Mouse (Mus musculus): ENCODE data around the gene Depp1. TPM values are rescaled to one million over a fixed set of nuclear protein-coding genes. Genes with fewer than 3 reads are reported as not detected.

Gene Depp1
- polyA plus RNA-seq, 1 experiment: 12.0 TPM

DNA sequence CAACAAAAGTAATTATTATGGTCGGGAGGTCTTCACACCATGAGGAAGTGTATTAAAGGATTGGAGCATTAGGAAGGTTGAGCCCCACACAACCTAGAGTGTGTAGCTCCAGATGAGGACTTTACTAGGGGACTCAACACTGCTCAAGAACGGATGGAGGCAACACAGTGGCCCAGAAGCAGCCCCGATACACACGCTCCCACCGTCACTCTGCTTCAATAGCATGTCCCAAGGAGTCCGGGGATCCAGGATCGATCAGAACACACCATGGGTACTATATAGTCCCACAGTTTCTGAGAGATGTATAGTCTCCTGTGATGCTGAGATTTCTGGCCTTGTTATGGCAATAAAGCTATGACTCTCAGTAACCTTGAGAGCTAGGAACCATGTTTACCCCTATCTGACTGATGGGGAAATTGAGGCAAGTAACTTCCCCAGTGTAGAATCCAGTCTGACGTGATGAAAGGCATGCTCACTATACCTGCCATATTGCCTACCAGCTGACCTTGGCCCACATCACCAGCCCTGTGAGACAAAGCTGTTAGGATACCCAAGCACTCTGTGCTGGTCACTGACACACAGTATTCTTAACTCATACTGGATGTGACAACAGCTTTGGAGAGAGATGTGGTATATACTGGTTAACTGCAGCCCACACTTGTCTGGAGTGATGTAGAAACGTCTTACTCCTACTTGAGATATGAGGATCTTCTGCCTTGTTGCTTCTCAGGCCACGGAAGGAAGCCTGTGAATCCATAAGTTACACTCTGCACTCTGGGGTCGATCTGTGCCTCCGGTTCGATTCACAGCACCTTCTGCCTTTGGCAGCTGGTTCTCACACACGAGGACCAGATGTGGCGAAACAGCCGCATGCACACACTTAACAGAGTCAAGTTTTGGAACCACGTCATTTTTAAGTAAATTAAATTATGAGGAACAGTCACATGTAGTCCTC is 16.4 kb upstream of the Depp1 start:
- Histone ChIP-seq H3ac (ENCODE audit: control insufficient read depth, insufficient read length) (no peak overlapping the region), H3K79me2 (ENCODE audit: control insufficient read depth, insufficient read depth) (no peaks in the 10 kb centered on the region), H3K36me3 (ENCODE audit: control insufficient read depth, insufficient read depth) (no peaks in the 10 kb centered on the region), H3K4me2 (ENCODE audit: low read depth) (no peak overlapping the region), H3K27me3 (ENCODE audit: control insufficient read depth, insufficient read depth, insufficient read length) (no peaks in the 10 kb centered on the region), H3K4me3 (no peak overlapping the region)
- TF ChIP-seq SRF (IDR thresholded peaks at IDR 0.05; ENCODE audit: control insufficient read depth, insufficient read length, low read depth): no peak
- no peak for TF ChIP-seq MYOG (IDR thresholded peaks at IDR 0.05; ENCODE audit: control insufficient read depth in 1 of 3, insufficient read depth in 1 of 3, insufficient read length in 2 of 3, low read depth in 2 of 3)
- TF ChIP-seq CEBPB (IDR thresholded peaks at IDR 0.05; ENCODE audit: insufficient read depth, poor library complexity, severe bottlenecking): no peak
- TF ChIP-seq USF1 (IDR thresholded peaks at IDR 0.05; ENCODE audit: low read depth): no peak
- TF ChIP-seq TCF3 (IDR thresholded peaks at IDR 0.05; ENCODE audit: insufficient read length, low read depth): no peak
- TF ChIP-seq MYOD1 (IDR thresholded peaks at IDR 0.05; ENCODE audit: control insufficient read depth in 1 of 3, insufficient read length in 2 of 3, low read depth in 2 of 3): no peak
- no peak for TF ChIP-seq TCF12 (IDR thresholded peaks at IDR 0.05; ENCODE audit: insufficient read depth, poor library complexity, severe bottlenecking)
- TF ChIP-seq MAX (IDR thresholded peaks at IDR 0.05; ENCODE audit: low read depth): no peak
- no peak for TF ChIP-seq POLR2A (IDR thresholded peaks at IDR 0.05; ENCODE audit: insufficient read length, low read depth)
- no peak for TF ChIP-seq POLR2AphosphoS2 (IDR thresholded peaks at IDR 0.05; ENCODE audit: insufficient read length, low read depth)
- TF ChIP-seq REST (IDR thresholded peaks at IDR 0.05; ENCODE audit: insufficient read depth, insufficient read length): no peak
- no peak for TF ChIP-seq E2F4 (IDR thresholded peaks at IDR 0.05; ENCODE audit: insufficient read depth)

DNA sequence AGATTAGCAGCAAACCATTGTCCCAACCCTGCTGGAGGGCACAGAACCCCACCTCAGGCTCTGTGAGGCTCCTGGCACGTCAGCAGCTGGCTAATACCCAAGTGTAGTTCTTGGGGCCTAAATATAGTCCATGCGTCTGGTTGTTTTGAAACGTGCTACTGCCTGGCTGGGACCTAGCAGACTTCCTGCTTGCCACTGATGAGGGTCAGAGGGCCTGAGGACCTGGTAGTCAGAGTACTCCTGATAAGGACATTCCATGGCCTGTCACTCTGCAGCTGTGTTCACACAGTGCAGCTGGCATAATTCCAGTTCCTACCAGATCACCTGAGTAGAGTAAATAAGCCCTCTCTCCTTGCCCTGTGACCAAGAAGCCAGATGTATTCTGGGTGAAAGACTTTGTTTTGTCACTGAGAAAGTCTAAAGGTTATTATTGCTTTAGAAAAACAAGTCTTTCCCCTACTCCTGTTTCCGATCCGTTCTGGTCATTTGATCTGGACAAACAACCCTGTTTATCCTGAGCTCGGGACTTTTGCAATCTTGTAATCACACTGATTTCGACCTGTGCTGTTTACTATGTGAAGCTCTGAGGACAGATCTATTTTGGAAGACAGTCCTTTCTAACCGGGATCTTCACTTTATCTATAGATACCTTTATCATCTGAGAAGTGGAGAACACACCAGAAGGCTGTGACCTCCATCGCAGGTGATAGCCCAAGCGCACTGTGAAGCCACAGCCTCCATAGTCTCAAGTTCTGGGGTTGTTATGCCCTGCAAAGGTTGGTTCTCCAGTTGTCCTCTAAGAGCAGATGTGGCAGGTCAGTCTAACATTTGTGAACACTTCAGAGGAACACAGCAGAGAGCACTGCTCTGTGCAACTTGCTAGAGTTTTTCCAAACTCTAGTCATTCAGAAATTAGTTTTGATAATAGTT is 14.9 kb upstream of the Depp1 start:
- H3K4me2 ChIP-seq (ENCODE audit: low read depth): peak overlapping the region; percentile 39
- TF ChIP-seq POLR2AphosphoS2 (IDR thresholded peaks at IDR 0.05; ENCODE audit: insufficient read length, low read depth): no peak
- TF ChIP-seq CEBPB (IDR thresholded peaks at IDR 0.05; ENCODE audit: insufficient read depth, poor library complexity, severe bottlenecking): no peak
- no peak for TF ChIP-seq MYOG (IDR thresholded peaks at IDR 0.05; ENCODE audit: control insufficient read depth in 1 of 3, insufficient read depth in 1 of 3, insufficient read length in 2 of 3, low read depth in 2 of 3)
- no peak for TF ChIP-seq TCF12 (IDR thresholded peaks at IDR 0.05; ENCODE audit: insufficient read depth, poor library complexity, severe bottlenecking)
- TF ChIP-seq SRF (IDR thresholded peaks at IDR 0.05; ENCODE audit: control insufficient read depth, insufficient read length, low read depth): no peak
- TF ChIP-seq POLR2A (IDR thresholded peaks at IDR 0.05; ENCODE audit: insufficient read length, low read depth): no peak
- no peak for TF ChIP-seq USF1 (IDR thresholded peaks at IDR 0.05; ENCODE audit: low read depth)
- TF ChIP-seq E2F4 (IDR thresholded peaks at IDR 0.05; ENCODE audit: insufficient read depth): no peak
- no peak for TF ChIP-seq MAX (IDR thresholded peaks at IDR 0.05; ENCODE audit: low read depth)
- no peak overlapping the region for H3K4me3 ChIP-seq

DNA sequence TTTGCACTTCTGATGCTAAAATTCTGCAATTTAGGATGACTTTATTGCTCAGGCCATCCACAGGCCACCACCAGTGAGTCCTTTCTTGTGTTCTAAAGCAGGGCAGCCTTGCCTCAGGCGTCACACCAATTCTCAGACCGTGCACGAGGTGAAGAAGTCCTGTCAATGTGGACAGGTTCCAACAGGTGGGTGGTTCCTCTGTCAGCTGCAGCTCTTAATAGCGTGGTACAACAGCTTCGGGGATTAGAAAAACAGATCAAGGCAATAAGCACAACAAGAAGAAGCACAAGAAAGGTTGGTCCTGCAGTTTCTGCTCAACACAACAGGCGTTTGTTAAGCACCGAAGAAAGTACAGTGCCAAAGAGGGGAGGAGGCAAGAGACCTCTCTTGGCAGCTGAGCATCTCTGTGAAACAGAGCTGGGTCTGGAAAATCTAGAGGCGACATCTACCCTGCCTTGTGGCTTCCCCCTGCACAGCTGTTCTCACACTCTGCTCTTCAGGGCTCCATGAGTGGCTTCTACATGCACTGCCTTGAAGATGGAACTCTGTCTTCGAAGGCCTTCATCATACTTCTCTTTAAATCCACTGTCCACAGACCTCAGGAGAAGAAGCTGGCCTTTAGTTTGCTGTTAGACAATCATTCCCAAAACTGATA is 13.7 kb upstream of the Depp1 start:
- TF ChIP-seq TCF3 (IDR thresholded peaks at IDR 0.05; ENCODE audit: insufficient read length, low read depth): no peak
- peak in 1 of 3 experiments; percentile 63 for TF ChIP-seq MYOG (IDR thresholded peaks at IDR 0.05; ENCODE audit: control insufficient read depth in 1 of 3, insufficient read depth in 1 of 3, insufficient read length in 2 of 3, low read depth in 2 of 3)
- peak in 1 of 3 experiments; percentile 55 for TF ChIP-seq MYOD1 (IDR thresholded peaks at IDR 0.05; ENCODE audit: control insufficient read depth in 1 of 3, insufficient read length in 2 of 3, low read depth in 2 of 3)
- Histone ChIP-seq H3K4me3 (no peak overlapping the region), H3ac (ENCODE audit: control insufficient read depth, insufficient read length) (no peak overlapping the region), H3K27me3 (ENCODE audit: control insufficient read depth, insufficient read depth, insufficient read length) (no peaks in the 10 kb centered on the region), H3K36me3 (ENCODE audit: control insufficient read depth, insufficient read depth) (no peaks in the 10 kb centered on the region), H3K79me2 (ENCODE audit: control insufficient read depth, insufficient read depth) (no peaks in the 10 kb centered on the region), H3K4me2 (ENCODE audit: low read depth) (peak overlapping the region; percentile 1)

More for the DNA sequence above, 14.9 kb upstream of the Depp1 start:
- H3K27me3 ChIP-seq (ENCODE audit: control insufficient read depth, insufficient read depth, insufficient read length): no peaks in the 10 kb centered on the region
- no peaks in the 10 kb centered on the region for H3K79me2 ChIP-seq (ENCODE audit: control insufficient read depth, insufficient read depth)
- H3ac ChIP-seq (ENCODE audit: control insufficient read depth, insufficient read length): no peak overlapping the region
- H3K36me3 ChIP-seq (ENCODE audit: control insufficient read depth, insufficient read depth): no peaks in the 10 kb centered on the region

DNA sequence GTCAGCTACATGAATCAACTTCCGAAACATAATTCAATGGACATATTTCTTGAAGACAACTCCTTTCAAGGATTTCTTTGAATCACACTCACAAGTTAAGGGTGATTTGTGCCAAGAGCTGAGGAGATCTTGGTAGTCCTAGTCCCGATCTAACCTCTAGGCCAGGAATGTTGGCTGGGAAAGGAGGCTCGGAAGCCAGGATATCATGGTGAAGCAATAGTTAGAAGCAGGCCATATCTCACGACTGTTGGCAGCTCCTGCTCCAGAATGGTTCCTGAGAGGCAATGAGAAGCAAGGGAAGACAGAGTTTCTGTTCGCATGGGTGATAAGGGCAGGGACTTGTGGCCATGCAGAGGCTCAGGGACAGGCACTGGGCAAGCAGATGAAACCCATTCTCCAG is 12.9 kb upstream of the Depp1 start:
- no peaks in the 10 kb centered on the region for H3K36me3 ChIP-seq (ENCODE audit: control insufficient read depth, insufficient read depth)
- H3ac ChIP-seq (ENCODE audit: control insufficient read depth, insufficient read length): no peak overlapping the region
- TF ChIP-seq MAX (IDR thresholded peaks at IDR 0.05; ENCODE audit: low read depth) (no peak), POLR2A (IDR thresholded peaks at IDR 0.05; ENCODE audit: insufficient read length, low read depth) (no peak), MYOD1 (IDR thresholded peaks at IDR 0.05; ENCODE audit: control insufficient read depth in 1 of 3, insufficient read length in 2 of 3, low read depth in 2 of 3) (no peak), TCF3 (IDR thresholded peaks at IDR 0.05; ENCODE audit: insufficient read length, low read depth) (no peak), TCF12 (IDR thresholded peaks at IDR 0.05; ENCODE audit: insufficient read depth, poor library complexity, severe bottlenecking) (no peak), CEBPB (IDR thresholded peaks at IDR 0.05; ENCODE audit: insufficient read depth, poor library complexity, severe bottlenecking) (no peak), REST (IDR thresholded peaks at IDR 0.05; ENCODE audit: insufficient read depth, insufficient read length) (no peak), MYOG (IDR thresholded peaks at IDR 0.05; ENCODE audit: control insufficient read depth in 1 of 3, insufficient read depth in 1 of 3, insufficient read length in 2 of 3, low read depth in 2 of 3) (no peak), E2F4 (IDR thresholded peaks at IDR 0.05; ENCODE audit: insufficient read depth) (no peak), SRF (IDR thresholded peaks at IDR 0.05; ENCODE audit: control insufficient read depth, insufficient read length, low read depth) (no peak)
- no peaks in the 10 kb centered on the region for H3K27me3 ChIP-seq (ENCODE audit: control insufficient read depth, insufficient read depth, insufficient read length)
- H3K4me3 ChIP-seq: no peak overlapping the region
- no peaks in the 10 kb centered on the region for H3K79me2 ChIP-seq (ENCODE audit: control insufficient read depth, insufficient read depth)
- H3K4me2 ChIP-seq (ENCODE audit: low read depth): no peak overlapping the region

Measured in myocyte (in vitro differentiated cells).